Mouse (Mus musculus): ENCODE measurements around the gene Vps18. TPM values are rescaled to one million over a fixed set of nuclear protein-coding genes. Genes with fewer than 3 reads are reported as not detected.

The Vps18 gene
- polyA plus RNA-seq, 1 experiment from 2014 or later: 12.0 TPM

DNA sequence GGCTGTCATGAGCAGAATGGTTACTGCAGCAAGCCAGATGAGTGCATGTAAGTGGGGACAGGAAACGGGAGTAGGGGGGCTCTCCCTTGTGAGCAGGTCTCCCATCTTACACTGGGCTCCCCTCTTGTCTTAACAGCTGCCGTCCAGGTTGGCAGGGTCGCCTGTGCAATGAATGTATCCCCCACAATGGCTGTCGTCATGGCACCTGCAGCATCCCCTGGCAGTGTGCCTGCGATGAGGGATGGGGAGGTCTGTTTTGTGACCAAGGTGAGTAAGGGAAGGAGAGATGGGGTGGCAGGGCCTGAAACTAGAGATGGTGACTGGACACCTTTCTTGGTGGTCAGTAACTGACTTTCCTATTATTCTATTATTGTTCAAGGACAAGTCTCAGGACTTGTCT, 40.0 kb downstream of the Vps18 start:
- no peak overlapping the region for H3K4me2 ChIP-seq (ENCODE audit: low read length)
- H3K9me3 ChIP-seq (replicated peaks; ENCODE audit: control insufficient read depth, low read length): no peaks in the 10 kb centered on the region
- no peaks in the 10 kb centered on the region for H3K36me3 ChIP-seq (ENCODE audit: control insufficient read depth, insufficient read depth, low read length)
- peaks cover 77% of the 10 kb centered on the region for H3K27me3 ChIP-seq (replicated peaks; ENCODE audit: control insufficient read depth, insufficient read depth, low read length)
- 43% methylated on average over 5 of the region's 5 CpGs for WGBS
- no peak for ATAC-seq
- H3K9ac ChIP-seq (ENCODE audit: low read length): no peak overlapping the region
- no peak overlapping the region for H3K4me3 ChIP-seq (ENCODE audit: low read depth, low read length)
- DNase-seq (ENCODE audit: low spot score): no peak
- no peak overlapping the region for H3K27ac ChIP-seq (ENCODE audit: low read depth, low read length)
- peaks cover 21% of the 10 kb centered on the region for H3K4me1 ChIP-seq (ENCODE audit: control insufficient read depth, insufficient read depth, low read length)

- 0 out of 2 replicates have a peak, but pooled peaks have one; percentile 24 for ATAC-seq
- no peak overlapping the region for H3K4me2 ChIP-seq (ENCODE audit: low read length)
- no peak overlapping the region for H3K9ac ChIP-seq (ENCODE audit: low read length)
- H3K27me3 ChIP-seq (replicated peaks; ENCODE audit: control insufficient read depth, insufficient read depth, low read length): peaks cover 71% of the 10 kb centered on the region
- H3K4me1 ChIP-seq (ENCODE audit: control insufficient read depth, insufficient read depth, low read length): peaks cover 17% of the 10 kb centered on the region
- no peak overlapping the region for H3K27ac ChIP-seq (ENCODE audit: low read depth, low read length)
- H3K9me3 ChIP-seq (replicated peaks; ENCODE audit: control insufficient read depth, low read length): no peaks in the 10 kb centered on the region
- H3K36me3 ChIP-seq (ENCODE audit: control insufficient read depth, insufficient read depth, low read length): no peaks in the 10 kb centered on the region
- H3K4me3 ChIP-seq (ENCODE audit: low read depth, low read length): no peak overlapping the region
- WGBS: 62% methylated on average over 3 of the region's 3 CpGs
- DNase-seq (ENCODE audit: low spot score): no peak
Observed at GRCm38 (mm10) chr2:119329123-119329817, 40.7 kb downstream of the Vps18 start.

GRCm38 (mm10) chr2:119330795-119331194, 42.3 kb downstream of the Vps18 start:
- Histone ChIP-seq H3K9me3 (replicated peaks; ENCODE audit: control insufficient read depth, low read length) (no peaks in the 10 kb centered on the region), H3K9ac (ENCODE audit: low read length) (no peak overlapping the region), H3K27ac (ENCODE audit: low read depth, low read length) (no peak overlapping the region), H3K4me2 (ENCODE audit: low read length) (no peak overlapping the region), H3K27me3 (replicated peaks; ENCODE audit: control insufficient read depth, insufficient read depth, low read length) (peaks cover 57% of the 10 kb centered on the region), H3K4me1 (ENCODE audit: control insufficient read depth, insufficient read depth, low read length) (peaks cover 7% of the 10 kb centered on the region), H3K36me3 (ENCODE audit: control insufficient read depth, insufficient read depth, low read length) (no peaks in the 10 kb centered on the region), H3K4me3 (ENCODE audit: low read depth, low read length) (no peak overlapping the region)
- DNase-seq (ENCODE audit: low spot score): no peak
- WGBS: 91% methylated on average over 8 of the region's 8 CpGs
- no peak for ATAC-seq

GRCm38 (mm10) chr2:119332177-119332661, 43.7 kb downstream of the Vps18 start:
- H3K9ac ChIP-seq (ENCODE audit: low read length): no peak overlapping the region
- H3K36me3 ChIP-seq (ENCODE audit: control insufficient read depth, insufficient read depth, low read length): no peaks in the 10 kb centered on the region
- no peak overlapping the region for H3K4me2 ChIP-seq (ENCODE audit: low read length)
- no peaks in the 10 kb centered on the region for H3K9me3 ChIP-seq (replicated peaks; ENCODE audit: control insufficient read depth, low read length)
- H3K4me1 ChIP-seq (ENCODE audit: control insufficient read depth, insufficient read depth, low read length): no peaks in the 10 kb centered on the region; the same call in 1 of the 2 replicates
- H3K27ac ChIP-seq (ENCODE audit: low read depth, low read length): no peak overlapping the region
- ATAC-seq (no peak), DNase-seq (ENCODE audit: low spot score) (no peak)
- WGBS: 77% methylated on average over 24 of the region's 24 CpGs
- H3K27me3 ChIP-seq (replicated peaks; ENCODE audit: control insufficient read depth, insufficient read depth, low read length): peaks cover 43% of the 10 kb centered on the region
- no peak overlapping the region for H3K4me3 ChIP-seq (ENCODE audit: low read depth, low read length)

GRCm38 (mm10) chr2:119334135-119334534, 45.6 kb downstream of the Vps18 start:
- no peak overlapping the region for H3K27ac ChIP-seq (ENCODE audit: low read depth, low read length)
- no peak for ATAC-seq
- peaks cover 3% of the 10 kb centered on the region; the same call in 1 of the 2 replicates for H3K4me1 ChIP-seq (ENCODE audit: control insufficient read depth, insufficient read depth, low read length)
- H3K4me3 ChIP-seq (ENCODE audit: low read depth, low read length): no peak overlapping the region
- DNase-seq (ENCODE audit: low spot score): no peak
- no peak overlapping the region for H3K4me2 ChIP-seq (ENCODE audit: low read length)
- no peaks in the 10 kb centered on the region for H3K36me3 ChIP-seq (ENCODE audit: control insufficient read depth, insufficient read depth, low read length)
- no peaks in the 10 kb centered on the region for H3K9me3 ChIP-seq (replicated peaks; ENCODE audit: control insufficient read depth, low read length)
- H3K27me3 ChIP-seq (replicated peaks; ENCODE audit: control insufficient read depth, insufficient read depth, low read length): peaks cover 28% of the 10 kb centered on the region
- WGBS: 66% methylated on average over 1 of the region's 1 CpGs
- H3K9ac ChIP-seq (ENCODE audit: low read length): no peak overlapping the region

DNA sequence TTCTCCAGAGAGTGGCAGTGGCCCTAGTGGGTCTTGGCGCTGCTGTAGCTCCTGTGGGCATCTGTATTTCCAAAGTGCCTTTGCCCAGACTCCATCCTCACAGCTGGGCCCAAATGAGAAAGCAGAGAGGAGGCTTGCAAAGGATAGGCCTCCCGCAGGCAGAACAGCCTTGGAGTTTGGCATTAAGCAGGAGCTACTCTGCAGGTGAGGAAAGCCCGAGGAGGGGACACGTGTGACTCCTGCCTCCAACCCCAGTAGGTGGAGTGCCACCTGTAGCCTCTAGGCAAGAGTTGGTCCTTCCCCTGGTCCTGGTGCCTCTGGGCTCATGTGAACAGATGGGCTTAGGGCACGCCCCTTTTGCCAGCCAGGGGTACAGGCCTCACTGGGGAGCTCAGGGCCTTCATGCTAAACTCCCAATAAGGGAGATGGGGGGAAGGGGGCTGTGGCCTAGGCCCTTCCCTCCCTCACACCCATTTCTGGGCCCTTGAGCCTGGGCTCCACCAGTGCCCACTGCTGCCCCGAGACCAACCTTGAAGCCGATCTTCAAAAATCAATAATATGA, 46.5 kb downstream of the Vps18 start:
- no peak for ATAC-seq
- H3K27me3 ChIP-seq (replicated peaks; ENCODE audit: control insufficient read depth, insufficient read depth, low read length): peaks cover 21% of the 10 kb centered on the region
- H3K4me2 ChIP-seq (ENCODE audit: low read length): no peak overlapping the region
- peaks cover 3% of the 10 kb centered on the region; the same call in 1 of the 2 replicates for H3K4me1 ChIP-seq (ENCODE audit: control insufficient read depth, insufficient read depth, low read length)
- H3K4me3 ChIP-seq (ENCODE audit: low read depth, low read length): no peak overlapping the region
- no peaks in the 10 kb centered on the region for H3K36me3 ChIP-seq (ENCODE audit: control insufficient read depth, insufficient read depth, low read length)
- no peak overlapping the region for H3K9ac ChIP-seq (ENCODE audit: low read length)
- no peak overlapping the region for H3K27ac ChIP-seq (ENCODE audit: low read depth, low read length)
- DNase-seq (ENCODE audit: low spot score): no peak
- H3K9me3 ChIP-seq (replicated peaks; ENCODE audit: control insufficient read depth, low read length): no peaks in the 10 kb centered on the region
- WGBS: 70% methylated on average over 7 of the region's 7 CpGs

DNA sequence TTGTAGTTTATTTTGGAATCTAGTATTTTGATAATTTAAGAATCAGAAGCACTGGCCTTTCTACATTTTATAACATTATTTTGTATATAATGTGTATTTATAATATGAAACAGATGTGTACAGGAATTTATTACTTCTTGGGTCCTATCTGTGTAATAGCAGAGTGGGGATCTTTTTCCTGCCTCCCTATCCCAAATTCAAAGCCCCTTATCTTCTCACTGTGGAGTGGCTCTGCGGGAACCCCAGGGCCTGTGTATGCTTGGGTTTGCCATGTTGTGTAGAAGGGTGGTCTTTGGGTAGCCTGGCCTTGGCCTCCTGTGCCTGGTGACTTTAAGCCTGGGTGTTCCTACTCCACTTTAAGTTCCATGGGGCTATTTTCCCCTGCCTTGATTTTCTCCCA, 47.0 kb downstream of the Vps18 start:
- H3K36me3 ChIP-seq (ENCODE audit: control insufficient read depth, insufficient read depth, low read length): no peaks in the 10 kb centered on the region
- no peaks in the 10 kb centered on the region for H3K9me3 ChIP-seq (replicated peaks; ENCODE audit: control insufficient read depth, low read length)
- whole genome bisulfite sequencing: 83% methylated on average over 1 of the region's 1 CpGs
- H3K27ac ChIP-seq (ENCODE audit: low read depth, low read length): no peak overlapping the region
- H3K9ac ChIP-seq (ENCODE audit: low read length): no peak overlapping the region
- ATAC-seq: no peak
- no peak overlapping the region for H3K4me3 ChIP-seq (ENCODE audit: low read depth, low read length)
- H3K4me1 ChIP-seq (ENCODE audit: control insufficient read depth, insufficient read depth, low read length): peaks cover 3% of the 10 kb centered on the region; the same call in 1 of the 2 replicates
- DNase-seq (ENCODE audit: low spot score): no peak
- peaks cover 16% of the 10 kb centered on the region for H3K27me3 ChIP-seq (replicated peaks; ENCODE audit: control insufficient read depth, insufficient read depth, low read length)
- H3K4me2 ChIP-seq (ENCODE audit: low read length): no peak overlapping the region

GRCm38 (mm10) chr2:119336002-119336401, 47.5 kb downstream of the Vps18 start:
- Histone ChIP-seq H3K4me3 (ENCODE audit: low read depth, low read length) (no peak overlapping the region), H3K27ac (ENCODE audit: low read depth, low read length) (no peak overlapping the region), H3K9me3 (replicated peaks; ENCODE audit: control insufficient read depth, low read length) (no peaks in the 10 kb centered on the region), H3K4me1 (ENCODE audit: control insufficient read depth, insufficient read depth, low read length) (peaks cover 3% of the 10 kb centered on the region; the same call in 1 of the 2 replicates), H3K9ac (ENCODE audit: low read length) (no peak overlapping the region), H3K36me3 (ENCODE audit: control insufficient read depth, insufficient read depth, low read length) (no peaks in the 10 kb centered on the region), H3K4me2 (ENCODE audit: low read length) (no peak overlapping the region), H3K27me3 (replicated peaks; ENCODE audit: control insufficient read depth, insufficient read depth, low read length) (peaks cover 12% of the 10 kb centered on the region)
- ATAC-seq: no peak
- DNase-seq (ENCODE audit: low spot score): no peak
- WGBS: 76% methylated on average over 2 of the region's 2 CpGs

DNA sequence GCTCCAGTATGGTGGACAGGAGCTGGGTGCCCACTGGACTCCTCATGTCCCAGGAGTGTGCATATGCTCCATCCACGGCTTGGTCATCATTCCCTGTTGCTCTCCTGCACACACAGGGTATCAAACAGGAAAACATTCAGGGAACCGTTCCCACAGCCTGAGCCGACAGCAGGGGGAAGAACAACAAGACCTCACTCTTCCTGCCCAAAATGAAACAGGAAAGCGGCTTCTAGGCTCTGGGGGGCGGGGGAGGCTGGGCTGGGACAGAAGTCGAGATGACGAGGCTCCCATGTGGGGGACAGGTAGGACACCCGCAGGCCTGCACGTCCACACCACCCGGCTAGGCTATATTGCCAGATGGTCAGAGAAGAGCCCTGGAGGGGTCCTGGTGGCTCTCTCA, 47.9 kb downstream of the Vps18 start:
- ATAC-seq (no peak), DNase-seq (ENCODE audit: low spot score) (no peak)
- no peaks in the 10 kb centered on the region for H3K36me3 ChIP-seq (ENCODE audit: control insufficient read depth, insufficient read depth, low read length)
- H3K9ac ChIP-seq (ENCODE audit: low read length): no peak overlapping the region
- peaks cover 11% of the 10 kb centered on the region for H3K27me3 ChIP-seq (replicated peaks; ENCODE audit: control insufficient read depth, insufficient read depth, low read length)
- 82% methylated on average over 10 of the region's 10 CpGs for WGBS
- H3K4me1 ChIP-seq (ENCODE audit: control insufficient read depth, insufficient read depth, low read length): peaks cover 3% of the 10 kb centered on the region; the same call in 1 of the 2 replicates
- H3K4me3 ChIP-seq (ENCODE audit: low read depth, low read length): no peak overlapping the region
- H3K4me2 ChIP-seq (ENCODE audit: low read length): no peak overlapping the region
- no peaks in the 10 kb centered on the region for H3K9me3 ChIP-seq (replicated peaks; ENCODE audit: control insufficient read depth, low read length)
- H3K27ac ChIP-seq (ENCODE audit: low read depth, low read length): no peak overlapping the region
